Mouse (Mus musculus) urinary bladder, postnatal 36 days (tissue): ENCODE measurements around the gene Sugct.

Experiments used
- DNase-seq, 2 experiments: peaks; one replicate each; pipeline ENCODE4 v3.0.0; 2022; ENCODE audit warnings: low spot score in 2 of 2, mixed read lengths in 1 of 2

Sugct gene

GRCm38 (mm10) chr13:17694911-17695699, at the start of gene Sugct, which contains the start of gene Mplkip:
TSS of gene Sugct (minus strand) at chr13:17695553.
TSS of gene Mplkip (plus strand) at chr13:17695192.
- peak; percentile 100 for DNase-seq

- DNase-seq, result no peak
Observed at GRCm38 (mm10) chr13:17728798-17729197, 33.4 kb upstream of the Sugct start.

DNA sequence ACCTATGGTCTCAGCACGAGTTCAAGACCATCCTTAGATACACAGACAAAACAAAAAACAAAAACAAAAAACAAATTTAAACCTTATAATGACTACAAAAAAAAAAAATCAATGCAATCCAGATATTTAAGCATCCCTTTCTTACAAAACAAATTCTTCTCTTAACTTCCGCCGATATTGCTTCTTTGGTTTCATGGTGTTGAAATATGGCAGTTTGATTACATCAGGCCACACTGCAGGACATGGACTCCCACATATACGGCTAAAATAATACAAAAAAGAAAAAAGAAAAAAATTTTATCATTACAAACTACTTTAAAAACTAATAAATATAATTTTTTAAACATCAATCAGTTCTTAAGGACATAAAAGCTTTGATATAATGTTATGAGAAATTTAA, 32.6 kb upstream of the Sugct start:
- no peak for DNase-seq

- DNase-seq, result no peak
Observed at GRCm38 (mm10) chr13:17717357-17717756, 22.0 kb upstream of the Sugct start.

GRCm38 (mm10) chr13:17708784-17709311, 13.5 kb upstream of the Sugct start:
- no peak for DNase-seq

- DNase-seq, result no peak
Observed at GRCm38 (mm10) chr13:17705188-17705826, 10.0 kb upstream of the Sugct start.

DNA sequence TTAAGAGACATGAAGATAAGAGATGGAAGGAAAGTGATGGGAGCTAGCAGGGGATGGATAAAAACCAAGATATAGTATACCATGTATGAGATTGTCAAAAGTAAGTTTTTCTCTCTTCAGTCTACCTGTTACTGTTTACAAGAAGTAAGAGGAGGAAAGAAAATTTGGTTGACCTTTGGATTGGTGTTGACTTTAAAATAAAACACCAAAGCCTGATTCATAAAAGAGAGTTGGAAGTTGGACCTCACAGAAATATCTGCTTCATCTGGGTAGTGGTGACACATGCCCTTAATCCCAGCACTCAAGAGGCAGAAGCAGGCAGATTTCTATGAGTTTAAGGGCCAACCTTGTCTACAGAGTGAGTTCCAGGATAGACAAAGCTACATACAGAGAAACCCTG, 7.0 kb upstream of the Sugct start:
- no peak for DNase-seq

DNA sequence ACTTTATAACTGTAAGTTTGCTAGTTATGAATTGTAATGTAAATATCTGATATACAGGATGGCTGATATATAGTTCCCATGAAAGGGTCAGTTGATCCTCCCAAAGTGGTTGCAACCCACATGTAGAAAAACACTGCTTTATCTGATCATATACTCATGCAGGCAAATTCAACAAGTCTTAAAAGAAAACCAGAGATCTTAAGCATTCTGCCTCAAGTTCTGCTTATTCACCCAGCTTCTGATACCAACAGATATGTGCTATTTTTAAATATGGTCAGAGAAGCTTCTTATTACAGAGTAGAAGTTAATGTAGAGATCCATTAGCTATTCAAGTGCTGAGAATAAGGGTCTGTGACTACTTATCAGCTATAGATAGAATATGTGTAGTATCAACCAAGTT, 6.0 kb upstream of the Sugct start:
- DNase-seq, result no peak

GRCm38 (mm10) chr13:17700090-17700715, 4.8 kb upstream of the Sugct start:
- no peak for DNase-seq

- DNase-seq, result no peak
Observed at GRCm38 (mm10) chr13:17695898-17696580, 686 bp upstream of the Sugct start.

- peak in 1 of 2 experiments; percentile 60 for DNase-seq
Observed at GRCm38 (mm10) chr13:17694414-17694813, 939 bp downstream of the Sugct start.

GRCm38 (mm10) chr13:17693816-17694215, 1.5 kb downstream of the Sugct start:
- no peak for DNase-seq

GRCm38 (mm10) chr13:17691436-17691835, 3.9 kb downstream of the Sugct start:
- DNase-seq, result no peak

GRCm38 (mm10) chr13:17690686-17691085, 4.7 kb downstream of the Sugct start:
- no peak for DNase-seq

- DNase-seq, result no peak
Observed at GRCm38 (mm10) chr13:17689461-17689860, 5.9 kb downstream of the Sugct start.

DNA sequence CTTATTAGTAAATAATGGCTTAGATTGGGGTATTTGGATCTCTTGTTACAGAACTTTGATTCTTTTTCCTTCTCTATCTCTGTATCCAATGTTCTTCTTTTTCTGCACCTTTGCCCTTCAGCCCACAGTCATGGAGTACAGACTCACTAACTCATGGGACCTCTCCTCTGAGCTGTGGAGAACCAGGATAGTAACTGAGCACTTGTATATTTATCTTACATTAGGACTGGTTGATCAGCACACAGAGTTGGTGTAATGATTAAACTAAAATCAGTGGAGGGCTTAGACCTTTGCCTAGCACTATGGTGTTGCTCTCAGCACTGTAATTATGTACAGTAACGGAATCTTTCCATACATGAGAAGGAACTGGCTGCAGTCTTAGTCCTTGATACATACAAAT, 24.2 kb downstream of the Sugct start:
- DNase-seq, result no peak

DNA sequence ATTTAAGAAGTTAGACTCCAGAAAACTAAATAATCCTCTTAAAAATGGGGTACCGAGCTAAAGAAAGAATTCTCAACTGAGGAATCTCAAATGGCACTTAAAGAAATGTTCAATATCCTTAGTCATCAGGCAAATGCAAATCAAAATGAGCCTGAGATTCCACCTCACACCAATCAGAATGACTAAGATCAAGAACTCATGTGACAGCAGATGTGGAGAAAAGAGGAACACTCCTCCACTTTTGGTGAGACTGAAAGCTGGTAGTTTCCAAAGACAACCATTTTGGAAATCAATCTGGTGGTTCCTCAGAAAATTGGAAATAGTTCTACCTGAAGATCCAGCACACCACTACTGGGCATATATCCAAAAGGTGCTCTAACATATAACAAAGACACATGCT, 28.0 kb downstream of the Sugct start:
- no peak for DNase-seq

DNA sequence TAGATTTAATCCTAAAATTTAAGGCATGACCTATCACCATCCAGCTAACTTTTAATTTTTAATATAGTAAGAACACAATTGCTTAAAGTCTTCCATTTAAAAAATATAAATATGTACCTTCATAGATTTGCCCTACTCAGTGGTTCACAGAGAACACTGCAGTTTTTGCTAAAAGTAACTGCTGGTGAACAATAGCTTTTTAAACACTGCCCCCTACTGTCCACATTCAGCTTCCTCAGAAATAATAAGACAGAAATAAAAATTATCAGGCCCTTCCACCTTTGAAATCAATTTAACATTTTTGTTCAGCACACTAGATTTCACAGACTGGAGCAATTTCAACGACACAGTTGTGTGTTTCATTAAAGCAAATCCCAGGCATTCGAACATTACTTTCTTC, 53.1 kb downstream of the Sugct start:
- no peak for DNase-seq

- DNase-seq, result no peak
Observed at GRCm38 (mm10) chr13:17638008-17638407, 57.3 kb downstream of the Sugct start.

GRCm38 (mm10) chr13:17627108-17627507, 68.2 kb downstream of the Sugct start:
- no peak for DNase-seq

DNA sequence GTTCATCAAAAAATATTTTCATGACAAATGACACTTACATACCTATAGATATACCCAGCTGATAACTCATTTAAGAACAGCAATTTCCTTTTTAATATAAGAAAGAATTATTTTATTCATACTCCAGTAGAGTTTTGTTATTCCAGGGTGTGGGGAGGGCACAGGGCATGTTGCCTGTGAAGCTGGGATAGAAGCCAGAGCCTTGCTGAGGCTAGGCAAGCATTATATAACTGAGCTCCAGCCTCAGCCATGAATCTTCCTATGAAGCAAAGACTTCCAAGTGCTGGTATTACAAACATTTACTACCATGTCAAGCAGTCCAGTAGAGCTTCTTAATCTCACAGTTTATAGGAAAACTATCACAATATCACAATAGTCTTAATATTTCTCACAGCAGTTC, 70.4 kb downstream of the Sugct start:
- DNase-seq, result peak in 1 of 2 experiments; percentile 12

- DNase-seq, result no peak
Observed at GRCm38 (mm10) chr13:17606217-17606616, 89.1 kb downstream of the Sugct start.
